Mouse (Mus musculus) midbrain, embryonic 14.5 days (tissue): ENCODE measurements at regions not wholly inside any gene's neighbourhood (a gene's known extent, or its start where the extent isn't known, plus 50 kb on each side); places are given as distances from the start of the nearest gene placed in this dataset.
A peak's percentile ranks its signal among the peaks of the same experiment; 100 is the strongest.

Experiments used
- ATAC-seq: fragments of 200-750 bp; cut with Nextera tagmentation; 2 replicates; pipeline ENCODE4 v1.8.0; 2017; ENCODE audit warnings: moderate number of reproducible peaks, moderate library complexity; ENCODE audit not compliant: low FRiP score, low TSS enrichment
- DNase-seq: peaks from one replicate; pipeline ENCODE4 v3.0.0-alpha.2; 2015
- H3K27ac ChIP-seq: fragments of 300-500 bp; sonication (generic); replicated peaks from 2 replicates; pipeline ENCODE4 v1.5.1; 2014; ENCODE audit warnings: mild to moderate bottlenecking, low read depth, low read length, moderate library complexity
- H3K27me3 ChIP-seq: fragments of 300-500 bp; sonication (generic); 2 replicates; pipeline ENCODE4 v1.6.1; 2014; ENCODE audit warnings: low read length, control low read depth, mixed read lengths; ENCODE audit not compliant: control insufficient read depth, insufficient read depth
- H3K36me3 ChIP-seq: fragments of 300-500 bp; sonication (generic); 2 replicates; pipeline ENCODE4 v1.6.1; 2014; ENCODE audit warnings: low read length, control low read depth; ENCODE audit not compliant: control insufficient read depth, insufficient read depth
- H3K4me1 ChIP-seq: fragments of 300-500 bp; sonication (generic); 2 replicates; pipeline ENCODE4 v1.6.1; 2014; ENCODE audit warnings: mild to moderate bottlenecking, antibody characterized with exemption, low read length, control low read depth; ENCODE audit not compliant: control insufficient read depth, insufficient read depth
- H3K4me2 ChIP-seq: fragments of 300-500 bp; sonication (generic); 2 replicates; pipeline ENCODE4 v1.6.1; 2014; ENCODE audit warnings: mild to moderate bottlenecking, low read length, moderate library complexity
- H3K4me3 ChIP-seq: fragments of 300-500 bp; sonication (generic); replicated peaks from 2 replicates; pipeline ENCODE4 v1.5.1; 2014; ENCODE audit warnings: low read depth, low read length
- H3K9ac ChIP-seq: fragments of 300-500 bp; sonication (generic); replicated peaks from 2 replicates; pipeline ENCODE4 v1.6.1; 2014; ENCODE audit warnings: mild to moderate bottlenecking, low read length, moderate library complexity
- H3K9me3 ChIP-seq: fragments of 300-500 bp; sonication (generic); 2 replicates; pipeline ENCODE4 v1.6.1; 2016; ENCODE audit warnings: low read length, control low read depth, mixed read lengths; ENCODE audit not compliant: control insufficient read depth
- WGBS: fragments of 180-500 bp; shearing (Covaris S2); extraction: QIAGEN DNeasy Blood & Tissue Kit; methylation state at CpG from one replicate; pipeline ENCODE4 v1.1.7; 2014; 5-methylcytosine and 5-hydroxymethylcytosine counted together

DNA sequence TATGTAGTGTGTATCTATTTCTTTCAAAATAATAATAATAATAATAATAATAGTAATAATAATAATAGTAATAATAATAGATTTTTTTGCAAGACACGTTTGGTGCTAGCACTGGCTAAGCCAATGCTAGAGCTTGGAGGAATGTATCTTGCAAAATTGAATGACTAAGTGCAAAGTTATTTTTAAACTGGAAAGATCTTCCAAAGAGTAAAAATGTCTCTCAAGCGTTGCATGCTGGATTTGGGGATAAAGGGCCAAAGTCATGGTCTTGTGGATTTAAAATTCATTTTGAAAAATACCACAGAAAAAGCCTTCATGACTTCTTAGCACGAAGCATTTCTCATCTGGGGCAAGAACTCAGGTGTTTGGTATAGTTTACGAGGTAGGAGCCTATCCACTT lies 365.3 kb upstream of the Fam98a start:
- H3K4me2 ChIP-seq, result no peak overlapping the region
- no peak overlapping the region for H3K27ac ChIP-seq
- H3K4me1 ChIP-seq, result no peaks in the 10 kb centered on the region
- no peaks in the 10 kb centered on the region for H3K36me3 ChIP-seq
- DNase-seq (no peak), ATAC-seq (no peak)
- WGBS, result 89% methylated on average over 4 of the region's 4 CpGs
- H3K27me3 ChIP-seq, result no peaks in the 10 kb centered on the region
- no peak overlapping the region for H3K4me3 ChIP-seq
- no peak overlapping the region for H3K9ac ChIP-seq
- H3K9me3 ChIP-seq, result no peaks in the 10 kb centered on the region

GRCm38 (mm10) chr17:75916590-75916989 lies 364.8 kb upstream of the Fam98a start:
- DNase-seq, result no peak
- 89% methylated on average over 2 of the region's 2 CpGs for WGBS
- no peaks in the 10 kb centered on the region for H3K9me3 ChIP-seq
- H3K36me3 ChIP-seq, result no peaks in the 10 kb centered on the region
- no peak overlapping the region for H3K9ac ChIP-seq
- no peak for ATAC-seq
- H3K27ac ChIP-seq, result no peak overlapping the region
- no peak overlapping the region for H3K4me3 ChIP-seq
- H3K4me1 ChIP-seq, result no peaks in the 10 kb centered on the region
- no peaks in the 10 kb centered on the region for H3K27me3 ChIP-seq
- H3K4me2 ChIP-seq, result no peak overlapping the region

DNA sequence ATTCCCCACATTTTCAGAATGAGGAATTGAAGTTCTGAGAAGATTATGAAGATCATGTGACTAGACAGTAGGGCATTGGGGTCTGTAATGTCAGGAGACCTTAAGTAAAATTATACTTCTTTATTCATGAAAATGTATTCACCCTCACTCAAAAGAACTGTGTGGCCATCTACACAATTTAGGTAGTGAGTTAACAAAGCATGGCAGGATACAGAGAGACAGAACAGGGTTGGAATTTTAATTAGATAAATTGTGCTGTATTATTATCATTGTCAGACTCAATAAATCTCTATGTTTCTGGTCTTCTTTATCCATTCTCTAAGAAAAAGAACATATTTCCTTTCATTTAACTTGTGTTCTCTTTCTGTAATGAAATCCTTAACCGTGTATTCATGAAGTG lies 363.5 kb upstream of the Fam98a start:
- no peak overlapping the region for H3K9ac ChIP-seq
- H3K4me2 ChIP-seq, result no peak overlapping the region
- no peaks in the 10 kb centered on the region for H3K9me3 ChIP-seq
- no peak overlapping the region for H3K4me3 ChIP-seq
- H3K36me3 ChIP-seq, result no peaks in the 10 kb centered on the region
- H3K4me1 ChIP-seq, result no peaks in the 10 kb centered on the region
- ATAC-seq (no peak), DNase-seq (no peak)
- no peak overlapping the region for H3K27ac ChIP-seq
- no peaks in the 10 kb centered on the region for H3K27me3 ChIP-seq
- WGBS, result 83% methylated on average over 1 of the region's 1 CpGs

DNA sequence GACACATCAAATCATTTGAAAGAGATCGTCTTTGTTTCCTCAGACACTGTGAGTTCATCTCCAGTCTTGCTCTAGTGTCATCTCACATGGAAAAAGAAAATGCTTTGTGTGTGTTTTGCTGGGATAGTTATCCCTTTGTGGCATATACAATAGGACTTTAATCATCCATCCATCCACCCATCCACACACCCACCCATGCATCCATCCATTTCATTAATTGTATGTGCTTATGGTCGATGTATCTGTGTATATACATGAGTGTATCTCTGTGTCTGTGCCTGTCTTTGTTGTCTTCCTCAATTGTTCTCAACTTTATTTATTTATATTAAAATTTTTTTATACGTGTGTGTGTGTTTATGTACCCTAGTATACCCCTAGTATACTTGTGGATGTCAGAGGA lies 355.3 kb upstream of the Fam98a start:
- no peaks in the 10 kb centered on the region for H3K36me3 ChIP-seq
- H3K9ac ChIP-seq, result no peak overlapping the region
- no peak for ATAC-seq
- H3K27me3 ChIP-seq, result no peaks in the 10 kb centered on the region
- no peak overlapping the region for H3K4me2 ChIP-seq
- 67% methylated on average over 3 of the region's 3 CpGs for WGBS
- H3K9me3 ChIP-seq, result no peaks in the 10 kb centered on the region
- no peak overlapping the region for H3K4me3 ChIP-seq
- no peaks in the 10 kb centered on the region for H3K4me1 ChIP-seq
- no peak overlapping the region for H3K27ac ChIP-seq
- DNase-seq, result no peak

DNA sequence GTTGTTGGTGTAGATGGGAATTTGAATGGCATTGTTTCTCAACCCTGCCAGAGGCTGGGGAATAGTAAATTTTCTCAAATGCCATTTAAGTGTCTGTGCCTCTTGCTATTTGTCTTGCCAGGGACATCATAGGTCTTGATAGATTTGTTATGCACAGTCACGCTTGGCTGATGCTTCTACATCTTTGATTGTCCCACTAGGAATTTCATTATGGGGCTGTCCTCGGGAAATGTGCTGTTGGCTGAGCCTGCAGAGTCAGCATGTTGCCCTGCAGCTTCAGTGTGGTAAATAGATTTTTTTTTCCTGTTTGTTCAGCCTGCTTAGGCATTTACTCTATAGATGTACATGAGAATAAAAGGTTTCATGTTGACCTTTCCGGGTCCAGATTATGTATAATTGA lies 354.9 kb upstream of the Fam98a start:
- WGBS, result 28% methylated on average over 3 of the region's 3 CpGs
- peak; percentile 50 for DNase-seq

GRCm38 (mm10) chr17:75895436-75895835 lies 343.7 kb upstream of the Fam98a start:
- WGBS, result 92% methylated on average over 6 of the region's 6 CpGs
- no peaks in the 10 kb centered on the region for H3K27me3 ChIP-seq
- H3K9me3 ChIP-seq, result no peaks in the 10 kb centered on the region
- H3K4me2 ChIP-seq, result no peak overlapping the region
- no peaks in the 10 kb centered on the region for H3K4me1 ChIP-seq
- ATAC-seq (no peak), DNase-seq (no peak)
- H3K36me3 ChIP-seq, result no peaks in the 10 kb centered on the region
- H3K27ac ChIP-seq, result no peak overlapping the region
- no peak overlapping the region for H3K9ac ChIP-seq
- no peak overlapping the region for H3K4me3 ChIP-seq

More for the DNA sequence above, 354.9 kb upstream of the Fam98a start:
- H3K9ac ChIP-seq, result no peak overlapping the region
- H3K4me1 ChIP-seq, result no peaks in the 10 kb centered on the region
- H3K27ac ChIP-seq, result no peak overlapping the region
- ATAC-seq, result no peak
- H3K4me3 ChIP-seq, result no peak overlapping the region
- no peaks in the 10 kb centered on the region for H3K36me3 ChIP-seq
- H3K9me3 ChIP-seq, result no peaks in the 10 kb centered on the region
- no peaks in the 10 kb centered on the region for H3K27me3 ChIP-seq
- no peak overlapping the region for H3K4me2 ChIP-seq

DNA sequence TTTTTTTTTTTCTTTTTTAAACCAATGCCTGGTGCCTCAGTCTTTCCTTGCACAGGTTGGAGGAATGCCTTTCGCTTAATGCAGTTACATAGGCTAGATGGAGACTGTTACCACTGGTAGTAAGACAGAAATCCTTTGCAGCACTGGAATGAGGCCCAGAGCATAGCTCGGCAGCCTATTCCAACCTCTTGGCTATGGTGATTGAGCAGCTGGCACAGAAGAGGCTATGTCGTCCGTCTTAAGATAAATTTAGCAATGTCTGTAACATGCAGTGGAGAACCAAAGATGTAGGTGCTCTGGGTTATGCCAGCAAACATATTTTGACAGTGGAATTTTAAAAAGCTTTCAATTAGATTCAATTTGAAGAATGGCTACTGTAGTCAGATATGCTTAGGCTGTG lies 343.2 kb upstream of the Fam98a start:
- Histone ChIP-seq H3K27ac (no peak overlapping the region), H3K9ac (no peak overlapping the region), H3K4me1 (no peaks in the 10 kb centered on the region), H3K4me2 (no peak overlapping the region), H3K9me3 (no peaks in the 10 kb centered on the region), H3K36me3 (no peaks in the 10 kb centered on the region), H3K4me3 (no peak overlapping the region), H3K27me3 (no peaks in the 10 kb centered on the region)
- 90% methylated on average over 4 of the region's 4 CpGs for WGBS
- ATAC-seq (no peak), DNase-seq (no peak)

- Histone ChIP-seq H3K9ac (no peak overlapping the region), H3K27ac (no peak overlapping the region), H3K27me3 (no peaks in the 10 kb centered on the region), H3K4me2 (no peak overlapping the region), H3K36me3 (no peaks in the 10 kb centered on the region), H3K9me3 (no peaks in the 10 kb centered on the region), H3K4me1 (no peaks in the 10 kb centered on the region), H3K4me3 (no peak overlapping the region)
- 56% methylated on average over 1 of the region's 1 CpGs for WGBS
- ATAC-seq (no peak), DNase-seq (no peak)
These were observed 341.8 kb upstream of the Fam98a start for GRCm38 (mm10) chr17:75893559-75893958.

- 88% methylated on average over 4 of the region's 4 CpGs for WGBS
These were observed 340.4 kb upstream of the Fam98a start for GRCm38 (mm10) chr17:75892156-75892555.

More at GRCm38 (mm10) chr17:75892156-75892555, 340.4 kb upstream of the Fam98a start:
- no peak overlapping the region for H3K4me2 ChIP-seq
- H3K27me3 ChIP-seq, result no peaks in the 10 kb centered on the region
- H3K27ac ChIP-seq, result no peak overlapping the region
- H3K9ac ChIP-seq, result no peak overlapping the region
- ATAC-seq (no peak), DNase-seq (no peak)
- no peaks in the 10 kb centered on the region for H3K36me3 ChIP-seq
- H3K4me1 ChIP-seq, result no peaks in the 10 kb centered on the region
- no peak overlapping the region for H3K4me3 ChIP-seq
- H3K9me3 ChIP-seq, result no peaks in the 10 kb centered on the region
